Mouse (Mus musculus) megakaryocyte, embryonic 14.5 days (primary cell): ENCODE data around the gene Fnbp1.

ENCODE experiments used
- FLI1 ChIP-seq: IDR thresholded peaks from 2 replicates; pipeline ENCODE4 v1.6.1; 2012; ENCODE audit warnings: low read length, inconsistent platforms, mixed read lengths
- GATA1 ChIP-seq: IDR thresholded peaks from 3 replicates; pipeline ENCODE4 v1.6.1; 2012; ENCODE audit warnings: mixed read lengths, low read length, inconsistent platforms, borderline replicate concordance

DNA sequence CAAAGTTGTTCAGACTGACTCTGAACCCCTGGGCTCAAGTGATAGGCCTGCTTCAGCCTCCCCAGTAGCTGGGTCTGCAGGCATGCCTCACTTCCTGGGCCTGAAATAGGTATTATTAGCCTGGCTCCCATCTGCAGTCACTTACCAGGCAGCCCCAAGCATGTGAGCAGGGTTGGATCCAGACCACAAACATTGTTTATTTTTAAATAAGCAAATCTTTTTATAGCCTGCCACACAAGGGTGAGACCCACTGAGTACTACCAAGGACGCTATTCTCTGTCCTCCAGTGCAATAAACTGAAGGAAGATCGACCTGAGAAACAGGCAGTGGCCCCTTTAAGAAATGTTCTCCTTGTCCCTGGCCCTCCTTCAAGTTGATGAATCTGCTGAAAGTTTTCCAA, 17.1 kb downstream of the Fnbp1 start:
- no peak for TF ChIP-seq GATA1
- no peak for TF ChIP-seq FLI1
